Mouse (Mus musculus) midbrain, postnatal 0 days (tissue): ENCODE measurements around the gene Vwa7. TPM values are rescaled to one million over a fixed set of nuclear protein-coding genes. Genes with fewer than 3 reads are reported as not detected.

Experiments
- ATAC-seq: fragments of 200-750 bp; cut with Nextera tagmentation; 2 replicates; pipeline ENCODE4 v1.8.0; 2017; ENCODE audit warnings: moderate number of reproducible peaks, mild to moderate bottlenecking, moderate TSS enrichment, moderate library complexity; ENCODE audit not compliant: low FRiP score
- DNase-seq: peaks from one replicate; pipeline ENCODE4 v3.0.0-alpha.2; 2015; ENCODE audit warnings: low spot score
- H3K27ac ChIP-seq: fragments of 300-500 bp; sonication (generic); 2 replicates; pipeline ENCODE4 v1.5.1; 2014; ENCODE audit warnings: low read depth, mild to moderate bottlenecking, low read length, mixed read lengths
- H3K27me3 ChIP-seq: fragments of 300-500 bp; sonication (generic); 2 replicates; pipeline ENCODE4 v1.6.1; 2014; ENCODE audit warnings: low read length, control low read depth, mixed read lengths; ENCODE audit not compliant: insufficient read depth
- H3K36me3 ChIP-seq: fragments of 300-500 bp; sonication (generic); 2 replicates; pipeline ENCODE4 v1.6.1; 2014; ENCODE audit warnings: low read length, control low read depth, mixed read lengths; ENCODE audit not compliant: insufficient read depth
- H3K4me1 ChIP-seq: fragments of 300-500 bp; sonication (generic); 2 replicates; pipeline ENCODE4 v1.6.1; 2014; ENCODE audit warnings: mild to moderate bottlenecking, control low read depth, antibody characterized with exemption, low read length, mixed read lengths; ENCODE audit not compliant: insufficient read depth
- H3K4me2 ChIP-seq: fragments of 300-500 bp; sonication (generic); 2 replicates; pipeline ENCODE4 v1.6.1; 2014; ENCODE audit warnings: low read depth, mild to moderate bottlenecking, low read length, mixed read lengths; ENCODE audit not compliant: poor library complexity, severe bottlenecking
- H3K4me3 ChIP-seq: fragments of 300-500 bp; sonication (generic); 2 replicates; pipeline ENCODE4 v1.5.1; 2014; ENCODE audit warnings: low read depth, mild to moderate bottlenecking, low read length, moderate library complexity
- H3K9ac ChIP-seq: fragments of 300-500 bp; sonication (generic); replicated peaks from 2 replicates; pipeline ENCODE4 v1.6.1; 2014; ENCODE audit warnings: mild to moderate bottlenecking, low read length, moderate library complexity, mixed read lengths; ENCODE audit not compliant: poor library complexity, severe bottlenecking
- H3K9me3 ChIP-seq: fragments of 300-500 bp; sonication (generic); 2 replicates; pipeline ENCODE4 v1.6.1; 2016; ENCODE audit warnings: low read length, control low read depth
- CTCF ChIP-seq: IDR thresholded peaks from 2 replicates; pipeline ENCODE4 v1.5.1; 2016; ENCODE audit warnings: antibody characterized with exemption, mild to moderate bottlenecking
- WGBS: fragments of 180-500 bp; shearing (Covaris S2); extraction: QIAGEN DNeasy Blood & Tissue Kit; methylation state at CpG from one replicate; pipeline ENCODE4 v1.1.7; 2014; 5-methylcytosine and 5-hydroxymethylcytosine counted together
- polyA plus RNA-seq: library from polyadenylated mRNA; unstranded; fragments of >200 nt; fragmentation: Nextera tagmentation; extraction: Ambion mirVana; gene quantifications from 2 replicates; pipeline ENCODE4 v1.2.1, GENCODE M21; 2015
- total RNA-seq: library from RNA; depleted of rRNA; stranded (reverse); fragments of >200 nt; gene quantifications from 2 replicates; pipeline ENCODE4 v1.2.3, GENCODE M21; 2014

The Vwa7 gene
- total and polyA plus RNA-seq, 2 experiments from 2014 or later = 0.14 to 0.44 TPM

DNA sequence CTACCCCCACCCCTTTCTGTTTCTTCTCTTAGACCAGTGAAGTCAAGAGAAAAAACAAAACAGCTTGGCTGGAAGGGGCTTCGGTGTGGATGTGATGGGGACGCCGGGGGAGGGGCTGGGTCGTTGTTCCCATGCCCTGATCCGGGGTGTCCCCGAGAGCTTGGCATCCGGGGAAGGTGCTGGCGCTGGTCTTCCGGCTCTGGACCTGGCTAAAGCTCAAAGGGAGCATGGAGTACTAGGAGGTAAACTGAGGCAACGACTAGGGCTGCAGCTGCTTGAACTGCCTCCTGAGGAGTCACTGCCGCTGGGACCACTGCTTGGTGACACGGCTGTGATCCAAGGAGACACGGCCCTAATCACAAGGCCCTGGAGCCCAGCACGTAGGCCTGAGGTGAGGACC lies 43.7 kb downstream of the Vwa7 start:
- peaks cover 4% of the 10 kb centered on the region for H3K4me1 ChIP-seq
- H3K4me2 ChIP-seq = peak overlapping the region; percentile 79
- H3K4me3 ChIP-seq = peak overlapping the region; percentile 72
- peak overlapping the region; percentile 3; the same call in 1 of the 2 replicates for H3K27ac ChIP-seq
- ATAC-seq (no peak), DNase-seq (no peak)
- H3K27me3 ChIP-seq = peaks cover 13% of the 10 kb centered on the region; the same call in 1 of the 2 replicates
- peak overlapping the region; percentile 76 for H3K9ac ChIP-seq
- 16% methylated on average over 14 of the region's 14 CpGs for WGBS
- TF ChIP-seq CTCF = no peak
- no peaks in the 10 kb centered on the region for H3K9me3 ChIP-seq
- H3K36me3 ChIP-seq = peaks cover 6% of the 10 kb centered on the region; the same call in 1 of the 2 replicates

GRCm38 (mm10) chr17:35060737-35061297 lies 44.4 kb downstream of the Vwa7 start:
- Histone ChIP-seq H3K36me3 (peaks cover 6% of the 10 kb centered on the region; the same call in 1 of the 2 replicates), H3K27ac (no peak overlapping the region), H3K27me3 (peaks cover 20% of the 10 kb centered on the region; the same call in 1 of the 2 replicates), H3K9ac (no peak overlapping the region), H3K9me3 (no peaks in the 10 kb centered on the region), H3K4me1 (peaks cover 4% of the 10 kb centered on the region), H3K4me3 (0 out of 2 replicates have a peak overlapping the region, but pooled peaks have one; percentile 72), H3K4me2 (peak overlapping the region; percentile 79)
- WGBS = 67% methylated on average over 22 of the region's 22 CpGs
- TF ChIP-seq CTCF = no peak
- no peak for DNase-seq
- no peak for ATAC-seq

DNA sequence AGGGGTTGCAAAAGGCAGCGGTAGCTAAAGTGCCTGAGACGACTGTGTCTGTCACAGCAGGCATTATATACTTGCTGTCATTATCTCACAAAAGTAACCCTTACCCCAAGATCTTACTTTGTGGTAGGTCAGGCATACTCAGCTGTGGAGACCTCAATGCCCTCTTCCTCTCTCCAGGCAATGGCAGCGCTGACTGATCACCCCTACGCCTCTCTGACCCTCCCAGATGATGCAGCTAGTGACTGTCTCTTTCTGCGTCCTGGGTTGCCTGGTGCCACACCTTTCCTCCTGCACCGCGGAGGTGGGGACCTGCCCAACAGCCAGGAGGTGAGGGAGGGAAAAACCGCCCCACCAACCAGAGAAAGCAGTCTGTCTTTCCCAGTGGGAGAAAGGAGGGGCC lies 44.9 kb downstream of the Vwa7 start:
- H3K36me3 ChIP-seq = peaks cover 6% of the 10 kb centered on the region; the same call in 1 of the 2 replicates
- H3K9ac ChIP-seq = no peak overlapping the region
- no peaks in the 10 kb centered on the region for H3K9me3 ChIP-seq
- no peak overlapping the region for H3K4me2 ChIP-seq
- 88% methylated on average over 8 of the region's 8 CpGs for WGBS
- no peak for TF ChIP-seq CTCF
- ATAC-seq (no peak), DNase-seq (no peak)
- H3K27me3 ChIP-seq = peaks cover 20% of the 10 kb centered on the region; the same call in 1 of the 2 replicates
- H3K27ac ChIP-seq = no peak overlapping the region
- peaks cover 4% of the 10 kb centered on the region for H3K4me1 ChIP-seq
- no peak overlapping the region for H3K4me3 ChIP-seq

- Histone ChIP-seq H3K9me3 (no peaks in the 10 kb centered on the region), H3K27ac (no peak overlapping the region), H3K36me3 (peaks cover 6% of the 10 kb centered on the region; the same call in 1 of the 2 replicates), H3K4me1 (peaks cover 4% of the 10 kb centered on the region), H3K9ac (no peak overlapping the region), H3K4me2 (no peak overlapping the region), H3K27me3 (peaks cover 20% of the 10 kb centered on the region; the same call in 1 of the 2 replicates), H3K4me3 (no peak overlapping the region)
- 91% methylated on average over 3 of the region's 3 CpGs for WGBS
- TF ChIP-seq CTCF = no peak
- ATAC-seq (no peak), DNase-seq (peak; percentile 63)
These were observed 47.1 kb downstream of the Vwa7 start for GRCm38 (mm10) chr17:35063466-35063865.

- ATAC-seq (no peak), DNase-seq (no peak)
- WGBS = 44% methylated on average over 10 of the region's 10 CpGs
- H3K27me3 ChIP-seq = peaks cover 20% of the 10 kb centered on the region; the same call in 1 of the 2 replicates
- no peak for TF ChIP-seq CTCF
- no peak overlapping the region for H3K4me3 ChIP-seq
- no peak overlapping the region for H3K9ac ChIP-seq
- peaks cover 6% of the 10 kb centered on the region; the same call in 1 of the 2 replicates for H3K36me3 ChIP-seq
- peaks cover 4% of the 10 kb centered on the region for H3K4me1 ChIP-seq
- H3K9me3 ChIP-seq = no peaks in the 10 kb centered on the region
- H3K4me2 ChIP-seq = no peak overlapping the region
- no peak overlapping the region for H3K27ac ChIP-seq
These were observed 48.0 kb downstream of the Vwa7 start for GRCm38 (mm10) chr17:35064378-35064877.
